Mouse (Mus musculus): ENCODE data around the gene Vcan. TPM values are rescaled to one million over a fixed set of nuclear protein-coding genes. Genes with fewer than 3 reads are reported as not detected.
A peak's percentile ranks its signal among the peaks of the same experiment; 100 is the strongest.

Vcan gene
- total and polyA plus RNA-seq, 3 experiments = 7.3 to 9.1 (median 7.8) TPM

DNA sequence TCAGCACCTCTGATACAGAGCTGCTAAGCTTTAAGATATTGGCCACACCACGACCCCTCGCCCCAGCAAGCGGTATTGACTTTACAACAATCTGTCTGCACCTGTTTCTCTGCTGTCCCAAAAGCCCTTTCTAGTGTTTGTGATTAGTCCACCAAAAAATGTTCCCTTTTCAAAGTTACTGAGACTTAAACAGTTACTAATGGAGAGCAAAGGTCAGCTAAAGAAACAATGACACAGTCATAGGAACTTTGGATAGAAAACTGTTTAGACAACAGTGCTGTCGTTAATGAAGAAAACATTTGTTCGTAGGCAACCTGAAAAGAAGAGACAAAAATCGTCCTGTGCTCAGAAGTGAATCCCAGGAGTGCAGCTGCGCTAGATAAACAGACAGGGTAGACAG lies 60.1 kb downstream of the Vcan start:
- Histone ChIP-seq H3K4me1 (ENCODE audit: control insufficient read depth, insufficient read depth, low read length) (no peaks in the 10 kb centered on the region), H3K36me3 (ENCODE audit: control insufficient read depth, insufficient read depth, low read length) (no peaks in the 10 kb centered on the region), H3K4me3 (no peak overlapping the region), H3K27me3 (ENCODE audit: control insufficient read depth, insufficient read depth, low read length) (no peaks in the 10 kb centered on the region), H3K79me2 (replicated peaks; ENCODE audit: control insufficient read depth, insufficient read depth, low read length) (no peaks in the 10 kb centered on the region), H3K9ac (ENCODE audit: low read depth, low read length) (no peak overlapping the region), H3K27ac (no peak overlapping the region)
- 76% methylated on average over 7 of the region's 7 CpGs for WGBS
- TF ChIP-seq EP300 (IDR thresholded peaks at IDR 0.05; ENCODE audit: insufficient read depth, low read depth, low read length) = no peak
- TF ChIP-seq CTCF (IDR thresholded peaks at IDR 0.05) = no peak
- no peak for TF ChIP-seq POLR2A (IDR thresholded peaks at IDR 0.05; ENCODE audit: insufficient read depth, low read depth, low read length)
- no peak for DNase-seq
- intact Hi-C loops (cut with DNase I) = no loop called here

- TF ChIP-seq EP300 (IDR thresholded peaks at IDR 0.05; ENCODE audit: insufficient read depth, low read depth, low read length) (no peak), POLR2A (IDR thresholded peaks at IDR 0.05; ENCODE audit: insufficient read depth, low read depth, low read length) (no peak), CTCF (IDR thresholded peaks at IDR 0.05) (no peak)
- 82% methylated on average over 6 of the region's 6 CpGs for WGBS
- no peaks in the 10 kb centered on the region for H3K36me3 ChIP-seq (ENCODE audit: control insufficient read depth, insufficient read depth, low read length)
- H3K27ac ChIP-seq = no peak overlapping the region
- H3K4me3 ChIP-seq = no peak overlapping the region
- no peak overlapping the region for H3K9ac ChIP-seq (ENCODE audit: low read depth, low read length)
- no peaks in the 10 kb centered on the region for H3K4me1 ChIP-seq (ENCODE audit: control insufficient read depth, insufficient read depth, low read length)
- no peak for DNase-seq
- intact Hi-C loops (cut with DNase I) = no loop called here
- no peaks in the 10 kb centered on the region for H3K79me2 ChIP-seq (replicated peaks; ENCODE audit: control insufficient read depth, insufficient read depth, low read length)
- no peaks in the 10 kb centered on the region for H3K27me3 ChIP-seq (ENCODE audit: control insufficient read depth, insufficient read depth, low read length)
These were observed 62.6 kb downstream of the Vcan start for GRCm38 (mm10) chr13:89679756-89680155.

GRCm38 (mm10) chr13:89670505-89670904 lies 71.8 kb downstream of the Vcan start:
- WGBS = 60% methylated on average over 3 of the region's 3 CpGs

DNA sequence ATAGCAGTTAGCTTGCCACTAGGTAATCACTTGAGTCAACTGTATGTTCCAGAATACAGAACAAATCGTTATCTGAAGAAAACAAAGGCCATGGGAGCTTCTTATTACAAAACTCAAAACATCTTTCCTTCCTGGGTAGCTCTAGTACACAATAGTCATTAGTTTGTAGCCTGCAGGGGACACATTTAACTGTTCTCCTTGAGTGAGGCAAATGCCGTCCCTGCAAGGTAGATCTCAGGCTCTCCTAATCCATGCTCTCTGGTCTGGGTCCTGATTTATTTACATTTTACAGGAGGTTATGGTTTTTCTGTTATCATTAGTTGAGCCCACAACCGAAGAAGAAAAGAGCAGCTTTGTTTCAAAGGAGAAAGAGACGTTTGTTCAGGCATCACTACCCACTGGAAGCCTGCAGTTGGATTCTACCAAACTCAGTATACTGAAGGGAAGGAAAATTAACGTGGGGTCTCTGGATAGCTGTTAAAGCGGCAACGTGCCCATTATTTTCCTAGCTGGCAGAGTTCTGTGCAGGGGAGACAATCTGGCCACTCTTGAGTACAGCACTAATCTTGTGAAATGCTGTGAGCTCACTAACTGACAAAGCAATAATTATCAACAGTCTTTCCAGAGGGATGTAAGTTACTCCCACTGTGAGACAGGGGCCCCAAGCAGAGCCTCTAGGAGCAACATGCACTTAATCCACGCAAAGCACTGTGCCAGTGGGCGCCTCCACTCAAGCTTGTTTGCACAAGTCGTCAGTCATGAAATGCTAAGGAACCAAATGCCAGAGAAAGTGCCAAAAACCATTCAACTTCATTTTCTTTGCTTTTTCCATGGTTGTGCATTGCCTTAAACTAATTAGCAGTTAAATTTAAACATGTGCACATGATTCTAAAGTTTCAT lies 73.1 kb downstream of the Vcan start:
- no peak for DNase-seq
- intact Hi-C loops (cut with DNase I) = loop anchor here (1.0 to 2.0 kb wide), 2 partner anchors 1172 to 1217 kb away; no protein-coding TSS in a partner anchor
- TF ChIP-seq EP300 (IDR thresholded peaks at IDR 0.05; ENCODE audit: insufficient read depth, low read depth, low read length) (no peak), POLR2A (IDR thresholded peaks at IDR 0.05; ENCODE audit: insufficient read depth, low read depth, low read length) (no peak), CTCF (IDR thresholded peaks at IDR 0.05) (no peak)
- Histone ChIP-seq H3K9ac (ENCODE audit: low read depth, low read length) (no peak overlapping the region), H3K79me2 (replicated peaks; ENCODE audit: control insufficient read depth, insufficient read depth, low read length) (no peaks in the 10 kb centered on the region), H3K36me3 (ENCODE audit: control insufficient read depth, insufficient read depth, low read length) (no peaks in the 10 kb centered on the region), H3K4me3 (no peak overlapping the region), H3K4me1 (ENCODE audit: control insufficient read depth, insufficient read depth, low read length) (no peaks in the 10 kb centered on the region), H3K27me3 (ENCODE audit: control insufficient read depth, insufficient read depth, low read length) (no peaks in the 10 kb centered on the region), H3K27ac (no peak overlapping the region)
- 64% methylated on average over 10 of the region's 10 CpGs for WGBS

More at GRCm38 (mm10) chr13:89670505-89670904, 71.8 kb downstream of the Vcan start:
- no peak overlapping the region for H3K9ac ChIP-seq (ENCODE audit: low read depth, low read length)
- intact Hi-C loops (cut with DNase I) = no loop called here
- no peak overlapping the region for H3K27ac ChIP-seq
- no peak for TF ChIP-seq CTCF (IDR thresholded peaks at IDR 0.05)
- no peak for TF ChIP-seq EP300 (IDR thresholded peaks at IDR 0.05; ENCODE audit: insufficient read depth, low read depth, low read length)
- TF ChIP-seq POLR2A (IDR thresholded peaks at IDR 0.05; ENCODE audit: insufficient read depth, low read depth, low read length) = no peak
- no peak for DNase-seq
- H3K4me3 ChIP-seq = no peak overlapping the region
- H3K4me1 ChIP-seq (ENCODE audit: control insufficient read depth, insufficient read depth, low read length) = no peaks in the 10 kb centered on the region
- H3K27me3 ChIP-seq (ENCODE audit: control insufficient read depth, insufficient read depth, low read length) = no peaks in the 10 kb centered on the region
- H3K79me2 ChIP-seq (replicated peaks; ENCODE audit: control insufficient read depth, insufficient read depth, low read length) = no peaks in the 10 kb centered on the region
- H3K36me3 ChIP-seq (ENCODE audit: control insufficient read depth, insufficient read depth, low read length) = no peaks in the 10 kb centered on the region

GRCm38 (mm10) chr13:89668069-89668468 lies 74.2 kb downstream of the Vcan start:
- no peak overlapping the region for H3K9ac ChIP-seq (ENCODE audit: low read depth, low read length)
- intact Hi-C loops (cut with DNase I) = loop anchor here (1.0 to 2.0 kb wide), 2 partner anchors 1173 to 1218 kb away; no protein-coding TSS in a partner anchor
- no peak overlapping the region for H3K4me3 ChIP-seq
- DNase-seq = no peak
- 59% methylated on average over 1 of the region's 1 CpGs for WGBS
- no peaks in the 10 kb centered on the region for H3K27me3 ChIP-seq (ENCODE audit: control insufficient read depth, insufficient read depth, low read length)
- H3K27ac ChIP-seq = no peak overlapping the region
- no peaks in the 10 kb centered on the region for H3K4me1 ChIP-seq (ENCODE audit: control insufficient read depth, insufficient read depth, low read length)
- peak; percentile 66 for TF ChIP-seq CTCF (IDR thresholded peaks at IDR 0.05)
- TF ChIP-seq POLR2A (IDR thresholded peaks at IDR 0.05; ENCODE audit: insufficient read depth, low read depth, low read length) = no peak
- H3K36me3 ChIP-seq (ENCODE audit: control insufficient read depth, insufficient read depth, low read length) = no peaks in the 10 kb centered on the region
- H3K79me2 ChIP-seq (replicated peaks; ENCODE audit: control insufficient read depth, insufficient read depth, low read length) = no peaks in the 10 kb centered on the region

DNA sequence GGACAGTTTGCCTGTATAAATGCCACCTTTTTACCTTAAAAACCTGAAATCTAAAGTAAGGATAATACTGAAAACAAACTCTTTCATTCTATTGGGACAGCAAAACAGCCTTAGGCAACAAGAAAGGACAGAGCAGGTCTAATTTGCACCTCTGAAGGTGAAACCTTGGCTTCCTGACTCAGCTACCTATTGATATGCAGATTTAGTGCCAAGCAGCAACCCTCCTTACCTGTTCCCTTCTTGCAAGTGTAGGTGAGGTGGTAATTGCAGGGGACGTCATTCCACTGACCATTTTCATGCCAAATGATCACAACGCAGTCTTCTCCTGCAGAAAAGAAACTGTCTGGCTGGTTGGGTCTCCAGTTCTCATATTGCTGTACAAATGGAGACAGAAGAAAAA lies 80.6 kb downstream of the Vcan start:
- Histone ChIP-seq H3K79me2 (replicated peaks; ENCODE audit: control insufficient read depth, insufficient read depth, low read length) (no peaks in the 10 kb centered on the region), H3K36me3 (ENCODE audit: control insufficient read depth, insufficient read depth, low read length) (no peaks in the 10 kb centered on the region), H3K4me1 (ENCODE audit: control insufficient read depth, insufficient read depth, low read length) (no peaks in the 10 kb centered on the region), H3K9ac (ENCODE audit: low read depth, low read length) (no peak overlapping the region), H3K4me3 (no peak overlapping the region), H3K27ac (no peak overlapping the region), H3K27me3 (ENCODE audit: control insufficient read depth, insufficient read depth, low read length) (no peaks in the 10 kb centered on the region)
- no peak for DNase-seq
- 81% methylated on average over 2 of the region's 2 CpGs for WGBS
- intact Hi-C loops (cut with DNase I) = no loop called here
- no peak for TF ChIP-seq EP300 (IDR thresholded peaks at IDR 0.05; ENCODE audit: insufficient read depth, low read depth, low read length)
- no peak for TF ChIP-seq CTCF (IDR thresholded peaks at IDR 0.05)
- no peak for TF ChIP-seq POLR2A (IDR thresholded peaks at IDR 0.05; ENCODE audit: insufficient read depth, low read depth, low read length)
